ENCODE assay signal across 8 mouse cellular contexts in genomic region chr10:46697363-46698246, GRCm38 (mm10).
DNase-seq lines count a peak whose midpoint lies in the region; ATAC-seq and TF ChIP-seq lines count a peak whose summit lies in the region.

No protein-coding gene starts in this region.

- peak; percentile 55 to 71 for DNase-seq in right cerebral cortex, postnatal 10 days (ENCODE audit: low spot score in 2 of 2)
- DNase-seq in right cerebral cortex, postnatal 25 days = no peak
- peak; percentile 42 for DNase-seq in cerebellum, adult 9-11 months
- peak; percentile 60 for DNase-seq in layer of hippocampus, adult 9-11 months
- peak; percentile 91 for DNase-seq in midbrain, postnatal 0 days (ENCODE audit: low spot score)
- DNase-seq in yolk sac, embryonic 10.5 days (ENCODE audit: low spot score) = no peak
- DNase-seq in kidney, adult 18-20 months = no peak

- no peaks in the 10 kb centered on the region for H3K36me3 ChIP-seq in heart, embryonic 13.5 days
- H3K36me3 ChIP-seq in midbrain, postnatal 0 days (ENCODE audit: insufficient read depth, low read length) = no peaks in the 10 kb centered on the region

- no peak overlapping the region for H3K4me3 ChIP-seq in heart, embryonic 13.5 days
- no peak overlapping the region for H3K4me3 ChIP-seq in midbrain, postnatal 0 days (ENCODE audit: low read depth, low read length)

- H3K9ac ChIP-seq in heart, embryonic 13.5 days = no peak overlapping the region
- H3K9ac ChIP-seq in midbrain, postnatal 0 days (replicated peaks; ENCODE audit: low read length, poor library complexity, severe bottlenecking) = no peak overlapping the region

- H3K9me3 ChIP-seq in heart, embryonic 13.5 days = no peaks in the 10 kb centered on the region
- H3K9me3 ChIP-seq in midbrain, postnatal 0 days (ENCODE audit: low read length) = no peaks in the 10 kb centered on the region

- H3K27me3 ChIP-seq in heart, embryonic 13.5 days (replicated peaks) = no peaks in the 10 kb centered on the region
- H3K27me3 ChIP-seq in midbrain, postnatal 0 days (ENCODE audit: insufficient read depth, low read length) = no peaks in the 10 kb centered on the region

- TF ChIP-seq CTCF in midbrain, postnatal 0 days (IDR thresholded peaks at IDR 0.05) = peak; percentile 61

- no peaks in the 10 kb centered on the region for H3K4me1 ChIP-seq in heart, embryonic 13.5 days
- no peaks in the 10 kb centered on the region for H3K4me1 ChIP-seq in midbrain, postnatal 0 days (ENCODE audit: insufficient read depth, low read length)

- no peak overlapping the region for H3K4me2 ChIP-seq in heart, embryonic 13.5 days
- no peak overlapping the region for H3K4me2 ChIP-seq in midbrain, postnatal 0 days (ENCODE audit: low read depth, low read length, poor library complexity, severe bottlenecking)

- 41% methylated on average over 2 of the region's 2 CpGs for WGBS in heart, embryonic 13.5 days
- WGBS in midbrain, postnatal 0 days = 19% methylated on average over 2 of the region's 2 CpGs

- no peak for ATAC-seq in heart, embryonic 13.5 days (ENCODE audit: extremely low read depth, insufficient number of reproducible peaks, low FRiP score, low TSS enrichment)
- ATAC-seq in midbrain, postnatal 0 days (ENCODE audit: low FRiP score) = peak; percentile 88

- 0 out of 2 replicates have a peak overlapping the region, but pooled peaks have one; percentile 37 for H3K27ac ChIP-seq in heart, embryonic 13.5 days (replicated peaks)
- H3K27ac ChIP-seq in midbrain, postnatal 0 days (ENCODE audit: low read depth, low read length) = no peak overlapping the region

Comparison
In these comparisons a context has a peak if more than half of its experiments do, and no peak if none do; other contexts are left out.
1. DNase-seq: peak in right cerebral cortex, postnatal 10 days (2 of 2), cerebellum, adult 9-11 months (single experiment), layer of hippocampus, adult 9-11 months (single experiment) and midbrain, postnatal 0 days (single experiment); none in right cerebral cortex, postnatal 25 days (single experiment), yolk sac, embryonic 10.5 days (single experiment) and kidney, adult 18-20 months (single experiment).